Mouse (Mus musculus) stomach, postnatal 0 days (tissue): Measurements from ENCODE around the gene Pkdcc.

Experiments
- CTCF ChIP-seq: IDR thresholded peaks from 2 replicates; pipeline ENCODE4 v1.5.1; 2016; ENCODE audit warnings: antibody characterized with exemption, low read depth, mild to moderate bottlenecking, moderate library complexity
- EP300 ChIP-seq: optimal IDR thresholded peaks from 2 replicates; pipeline ENCODE3; 2016; ENCODE audit warnings: antibody characterized with exemption

GRCm38 (mm10) chr17:83214161-83214592, 915 bp upstream of the Pkdcc start:
- TF ChIP-seq CTCF (no peak), EP300 (no peak)
